24 mouse cellular contexts compared by ENCODE assay signal in the genomic region with DNA sequence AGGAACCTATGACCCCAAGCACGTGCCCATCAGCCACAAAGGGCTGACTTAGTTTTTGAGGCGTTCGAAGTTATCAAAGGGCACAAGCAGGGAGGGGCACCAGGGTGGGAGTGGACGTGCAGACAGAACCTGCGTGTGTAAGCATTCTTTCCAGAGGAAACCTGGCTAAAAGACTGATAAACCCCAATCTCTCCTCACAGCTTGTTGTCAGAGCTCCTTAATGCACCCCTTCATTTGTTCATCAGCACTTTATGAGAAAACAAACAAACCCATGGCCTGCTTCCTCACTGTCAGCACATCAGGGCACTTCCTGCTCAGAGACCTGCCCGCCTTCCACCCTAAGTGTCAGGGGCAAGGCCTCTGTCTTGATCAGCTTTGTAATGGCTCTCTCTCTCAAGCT.
DNase-seq lines count a peak whose midpoint lies in the region; ATAC-seq and TF ChIP-seq lines count a peak whose summit lies in the region.
"Had no signal": no experiment of that assay in that cellular context is flagged by ENCODE, and none has a peak within 500 bp of the region (broad histone marks: within the 10 kb centered on the region; RNA-seq: fewer than 3 reads in every experiment).

No protein-coding gene starts in this region.

- H3K79me2 ChIP-seq in heart, adult 2 months (replicated peaks; ENCODE audit: control insufficient read depth, insufficient read depth, low read length): no peaks in the 10 kb centered on the region

- no peak overlapping the region for H3K9ac ChIP-seq in heart, adult 2 months (ENCODE audit: low read depth, low read length)
- H3K9ac ChIP-seq in intestine, embryonic 15.5 days: no peak overlapping the region
- H3K9ac ChIP-seq in liver, embryonic 14.5 days (replicated peaks): no peak overlapping the region
- no peak overlapping the region for H3K9ac ChIP-seq in forebrain, embryonic 15.5 days (replicated peaks)
- H3K9ac ChIP-seq: forebrain, embryonic 13.5 days; limb, embryonic 15.5 days; midbrain, embryonic 13.5 days; neural tube, embryonic 15.5 days had no signal

- H3K4me2 ChIP-seq in intestine, embryonic 15.5 days (replicated peaks): no peak overlapping the region
- H3K4me2 ChIP-seq in liver, embryonic 14.5 days (ENCODE audit: low read depth): no peak overlapping the region
- no peak overlapping the region for H3K4me2 ChIP-seq in forebrain, embryonic 15.5 days (replicated peaks)
- H3K4me2 ChIP-seq: forebrain, embryonic 13.5 days; limb, embryonic 15.5 days; midbrain, embryonic 13.5 days; neural tube, embryonic 15.5 days had no signal

- peak; percentile 85 for DNase-seq in heart, adult 11 months
- no peak for DNase-seq in heart, adult 2 months
- DNase-seq in G1E (ENCODE audit: low spot score): no peak
- DNase-seq in liver, embryonic 14.5 days (ENCODE audit: low read depth in 3 of 3, low spot score in 3 of 3): peak; percentile 45 to 50 (median 47)
- DNase-seq in spleen, adult 18-20 months: no peak
- DNase-seq: adrenal gland, postnatal 10 days; cerebellum, postnatal 10 days; gastrocnemius, adult 2 months; heart, postnatal 14 days; kidney, adult 2 months; kidney, postnatal 14 days; layer of hippocampus, adult 9-11 months; retina, postnatal 1 day; thymus, adult 2 months had no signal

- no peaks in the 10 kb centered on the region for H3K9me3 ChIP-seq in G1E (replicated peaks)
- H3K9me3 ChIP-seq in intestine, embryonic 15.5 days: no peaks in the 10 kb centered on the region
- no peaks in the 10 kb centered on the region for H3K9me3 ChIP-seq in liver, embryonic 14.5 days (ENCODE audit: control insufficient read depth, low read length)
- no peaks in the 10 kb centered on the region for H3K9me3 ChIP-seq in forebrain, embryonic 15.5 days
- H3K9me3 ChIP-seq: embryonic facial prominence, embryonic 10.5 days; forebrain, embryonic 13.5 days; limb, embryonic 15.5 days; midbrain, embryonic 13.5 days; neural tube, embryonic 15.5 days had no signal

- WGBS in heart, adult 2 months: 69% methylated on average over 6 of the region's 6 CpGs
- 41% methylated on average over 6 of the region's 6 CpGs for WGBS in intestine, embryonic 15.5 days
- 9% methylated on average over 6 of the region's 6 CpGs for WGBS in liver, embryonic 14.5 days (ENCODE audit: insufficient replicate concordance)
- WGBS in forebrain, embryonic 15.5 days: 67% methylated on average over 6 of the region's 6 CpGs

- intact Hi-C loops in heart, adult 2 months (cut with DNase I): no loop called here

- no peaks in the 10 kb centered on the region for H3K27me3 ChIP-seq in heart, adult 2 months (ENCODE audit: control insufficient read depth, insufficient read depth, low read length)
- peaks cover 22% of the 10 kb centered on the region for H3K27me3 ChIP-seq in G1E (ENCODE audit: insufficient read depth, low read length)
- H3K27me3 ChIP-seq in intestine, embryonic 15.5 days (replicated peaks): no peaks in the 10 kb centered on the region
- no peaks in the 10 kb centered on the region; the same call in 1 of the 2 replicates for H3K27me3 ChIP-seq in liver, embryonic 14.5 days (ENCODE audit: control insufficient read depth, insufficient read depth, low read length)
- no peaks in the 10 kb centered on the region for H3K27me3 ChIP-seq in forebrain, embryonic 15.5 days
- H3K27me3 ChIP-seq: forebrain, embryonic 13.5 days; limb, embryonic 15.5 days; midbrain, embryonic 13.5 days; neural tube, embryonic 15.5 days had no signal

- ATAC-seq in G1E (ENCODE audit: extremely low read depth, insufficient number of reproducible peaks, low FRiP score, poor library complexity, severe bottlenecking): 0 out of 2 replicates have a peak, but pooled peaks have one; percentile 15
- ATAC-seq in intestine, embryonic 15.5 days: peak; percentile 82
- peak; percentile 88 for ATAC-seq in liver, embryonic 14.5 days (ENCODE audit: insufficient read depth)
- no peak for ATAC-seq in activated CD4-positive, CD25-positive, alpha-beta regulatory T cell, adult 4 months
- no peak for ATAC-seq in forebrain, embryonic 15.5 days (replicated peaks)
- ATAC-seq: forebrain, embryonic 13.5 days; hindbrain, embryonic 16.5 days; midbrain, embryonic 13.5 days had no signal

- no peak overlapping the region for H3K27ac ChIP-seq in heart, adult 2 months
- no peak overlapping the region for H3K27ac ChIP-seq in intestine, embryonic 15.5 days
- H3K27ac ChIP-seq in liver, embryonic 14.5 days: no peak overlapping the region; the same call in 1 of the 2 replicates
- no peak overlapping the region for H3K27ac ChIP-seq in forebrain, embryonic 15.5 days (replicated peaks)
- H3K27ac ChIP-seq: embryonic facial prominence, embryonic 10.5 days; forebrain, embryonic 13.5 days; gastrocnemius, adult 2 months; limb, embryonic 15.5 days; midbrain, embryonic 13.5 days; neural tube, embryonic 15.5 days had no signal

- no peak for TF ChIP-seq POLR2A in heart, adult 2 months (IDR thresholded peaks at IDR 0.05; ENCODE audit: insufficient read depth, low read depth, low read length)

- peaks cover 1% of the 10 kb centered on the region for H3K4me1 ChIP-seq in heart, adult 2 months (ENCODE audit: control insufficient read depth, insufficient read depth, low read length)
- H3K4me1 ChIP-seq in G1E (ENCODE audit: insufficient read depth, low read depth, low read length): 0 out of 2 replicates have a peak, but pooled peaks cover 3% of the 10 kb centered on the region
- H3K4me1 ChIP-seq in intestine, embryonic 15.5 days (replicated peaks): peaks cover 14% of the 10 kb centered on the region
- H3K4me1 ChIP-seq in liver, embryonic 14.5 days (replicated peaks; ENCODE audit: control insufficient read depth in 2 of 2, insufficient read depth in 2 of 2, low read length in 1 of 2): peaks cover 8 to 20% of the 10 kb centered on the region in 2 experiments; a peak in 3 of 4 replicates
- H3K4me1 ChIP-seq in forebrain, embryonic 15.5 days: no peaks in the 10 kb centered on the region
- H3K4me1 ChIP-seq: forebrain, embryonic 13.5 days; limb, embryonic 15.5 days; midbrain, embryonic 13.5 days; neural tube, embryonic 15.5 days had no signal

- no peak for TF ChIP-seq CTCF in heart, adult 2 months (IDR thresholded peaks at IDR 0.05)
- no peak for TF ChIP-seq CTCF in G1E (IDR thresholded peaks at IDR 0.05; ENCODE audit: low read depth, low read length)
- no peak for TF ChIP-seq CTCF in liver, embryonic 14.5 days (IDR thresholded peaks at IDR 0.05; ENCODE audit: low read depth)

- no peak overlapping the region for H3K4me3 ChIP-seq in heart, adult 2 months
- H3K4me3 ChIP-seq in G1E (ENCODE audit: low read depth, low read length): no peak overlapping the region
- H3K4me3 ChIP-seq in intestine, embryonic 15.5 days (replicated peaks): no peak overlapping the region
- no peak overlapping the region for H3K4me3 ChIP-seq in liver, embryonic 14.5 days (ENCODE audit: insufficient read depth in 1 of 2, low read depth in 2 of 2, low read length in 2 of 2)
- H3K4me3 ChIP-seq in forebrain, embryonic 15.5 days: no peak overlapping the region
- H3K4me3 ChIP-seq: embryonic facial prominence, embryonic 10.5 days; forebrain, embryonic 13.5 days; gastrocnemius, adult 2 months; limb, embryonic 15.5 days; midbrain, embryonic 13.5 days; myocyte; neural tube, embryonic 15.5 days had no signal

- H3K36me3 ChIP-seq in heart, adult 2 months (ENCODE audit: control insufficient read depth, insufficient read depth, low read length): no peaks in the 10 kb centered on the region
- H3K36me3 ChIP-seq in G1E (replicated peaks): no peaks in the 10 kb centered on the region
- H3K36me3 ChIP-seq in intestine, embryonic 15.5 days: no peaks in the 10 kb centered on the region
- H3K36me3 ChIP-seq in liver, embryonic 14.5 days (replicated peaks; ENCODE audit: control insufficient read depth, insufficient read depth, low read depth): no peaks in the 10 kb centered on the region
- H3K36me3 ChIP-seq in forebrain, embryonic 15.5 days: no peaks in the 10 kb centered on the region
- H3K36me3 ChIP-seq: embryonic facial prominence, embryonic 10.5 days; limb, embryonic 15.5 days; midbrain, embryonic 13.5 days; neural tube, embryonic 15.5 days had no signal

- TF ChIP-seq EP300 in heart, adult 2 months (IDR thresholded peaks at IDR 0.05; ENCODE audit: insufficient read depth, low read depth, low read length): no peak
- peak; percentile 63 for TF ChIP-seq EP300 in liver, embryonic 14.5 days (IDR thresholded peaks at IDR 0.05; ENCODE audit: low read depth)

Comparison
In these comparisons a context has a peak if more than half of its experiments do, and no peak if none do; other contexts are left out.
1. DNase-seq: peak in heart, adult 11 months (single experiment) and liver, embryonic 14.5 days (3 of 3); none in heart, adult 2 months (0 of 2), G1E (single experiment) and spleen, adult 18-20 months (0 of 2).
2. ATAC-seq: peak in G1E (single experiment), intestine, embryonic 15.5 days (single experiment) and liver, embryonic 14.5 days (single experiment); none in activated CD4-positive, CD25-positive, alpha-beta regulatory T cell, adult 4 months (single experiment) and forebrain, embryonic 15.5 days (single experiment).